Mouse (Mus musculus): ENCODE measurements around the gene Tmed5. TPM values are rescaled to one million over a fixed set of nuclear protein-coding genes. Genes with fewer than 3 reads are reported as not detected.
"Not testable (repeated sequence)": the region's sequence is repeated elsewhere in the genome, so short reads cannot be mapped to it uniquely, and the experiment has no call there.

Gene Tmed5
- polyA plus RNA-seq (2017; shearing (Covaris generic)), result 100 to 1,000 TPM; 104 to 110 TPM

DNA sequence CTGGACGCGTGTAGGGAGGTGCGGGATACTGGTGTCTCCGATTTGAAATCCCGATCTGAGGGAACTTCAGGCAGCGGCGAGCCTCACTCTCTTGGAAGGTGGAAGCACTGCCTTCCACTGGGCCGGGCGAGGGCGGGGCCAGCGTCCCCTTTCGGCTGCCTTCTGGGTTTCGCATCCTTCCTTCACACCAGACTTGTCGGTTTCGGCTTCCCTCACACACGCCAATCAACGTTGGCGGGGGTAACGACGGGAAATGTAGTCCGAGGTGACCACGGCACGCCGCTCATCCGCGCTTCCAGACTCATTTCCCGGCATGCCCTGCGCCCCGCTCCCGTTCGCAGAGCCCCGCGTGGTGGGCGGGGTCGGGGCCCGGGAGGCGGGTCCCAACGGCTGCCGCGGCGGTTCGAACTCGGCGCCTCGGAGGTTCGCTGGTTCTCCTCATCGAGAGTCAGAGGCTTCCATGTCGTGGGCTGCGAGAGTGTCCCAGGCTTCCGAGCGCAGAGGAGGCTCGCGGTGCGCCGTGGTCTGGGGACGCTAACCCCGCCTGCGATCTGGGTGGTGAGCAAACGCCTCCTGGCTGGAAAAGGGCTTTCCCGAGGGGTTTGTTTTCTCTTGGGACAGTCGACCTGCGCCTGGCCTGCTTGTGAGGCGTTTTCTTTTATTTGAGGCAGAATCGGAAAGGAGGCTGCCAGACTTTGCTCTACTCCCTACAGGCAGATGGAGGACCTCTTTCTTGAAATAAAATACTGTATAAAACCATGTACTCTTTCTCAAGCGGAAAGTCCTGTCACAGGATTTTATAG lies at the start of gene Tmed5, which contains the start of gene Ccdc18:
Tmed5 (minus strand) TSS at position 180 of the 803 bp plus-strand sequence.
Ccdc18 (plus strand) TSS at position 435 of the 803 bp plus-strand sequence.
- peak; percentile 99 for ATAC-seq

DNA sequence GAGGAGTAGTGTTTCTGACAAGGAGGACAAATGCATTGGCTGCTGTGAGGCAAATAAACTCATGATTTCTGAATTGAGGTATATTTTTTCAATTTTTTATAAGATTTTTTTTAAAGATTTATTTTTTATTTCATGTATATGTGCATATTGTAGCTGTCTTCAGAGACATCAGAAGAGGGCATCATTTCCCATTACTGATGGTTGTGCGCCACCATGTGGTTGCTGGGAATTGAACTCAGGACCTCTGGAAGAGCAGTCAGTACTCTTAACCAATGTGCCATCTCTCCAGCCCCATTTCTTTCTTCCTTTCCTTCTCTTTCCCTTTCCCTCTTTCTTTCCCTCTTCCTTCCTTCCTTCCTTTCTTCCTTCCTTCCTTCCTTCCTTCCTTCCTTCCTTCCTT lies 31.3 kb upstream of the Tmed5 start:
- no peak for ATAC-seq

DNA sequence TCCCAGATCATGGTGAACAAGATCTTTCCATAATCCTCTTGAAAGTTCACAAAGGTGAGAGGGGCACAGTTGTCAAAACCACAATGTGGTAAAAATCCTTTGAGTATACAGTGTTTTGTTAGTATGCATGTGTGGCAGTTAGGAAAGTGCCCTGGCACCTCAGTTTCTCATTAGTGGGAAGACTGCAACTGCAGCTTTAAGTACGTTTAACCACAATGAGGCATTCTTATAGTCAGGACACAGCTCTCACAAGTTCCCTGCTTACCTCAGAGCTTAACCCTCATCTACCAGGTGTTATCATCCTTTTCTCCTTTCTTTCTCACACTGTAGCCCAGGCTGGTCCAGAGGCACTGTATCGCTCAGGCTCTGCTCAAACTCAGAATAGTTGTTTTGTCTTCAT lies 28.4 kb upstream of the Tmed5 start:
- ATAC-seq, result no peak

DNA sequence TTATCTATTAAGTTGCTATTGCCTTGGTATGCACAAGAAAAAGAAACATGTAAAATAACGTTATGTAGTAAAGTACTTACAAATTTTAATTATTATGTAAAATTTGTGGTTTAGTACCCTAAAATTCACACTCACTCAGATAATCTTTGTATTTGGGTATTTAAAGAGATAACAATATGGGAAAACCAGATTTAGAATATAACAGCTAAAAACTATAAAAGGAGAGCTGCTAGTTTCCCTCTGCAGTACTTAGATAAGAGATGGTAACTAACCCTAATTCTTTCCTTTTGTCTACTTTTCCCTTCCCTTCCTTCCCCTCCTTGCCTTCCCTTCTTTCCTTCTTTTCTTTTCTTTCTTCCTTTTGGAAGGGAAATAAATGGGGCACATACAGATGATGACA lies 20.2 kb upstream of the Tmed5 start:
- ATAC-seq, result no peak

DNA sequence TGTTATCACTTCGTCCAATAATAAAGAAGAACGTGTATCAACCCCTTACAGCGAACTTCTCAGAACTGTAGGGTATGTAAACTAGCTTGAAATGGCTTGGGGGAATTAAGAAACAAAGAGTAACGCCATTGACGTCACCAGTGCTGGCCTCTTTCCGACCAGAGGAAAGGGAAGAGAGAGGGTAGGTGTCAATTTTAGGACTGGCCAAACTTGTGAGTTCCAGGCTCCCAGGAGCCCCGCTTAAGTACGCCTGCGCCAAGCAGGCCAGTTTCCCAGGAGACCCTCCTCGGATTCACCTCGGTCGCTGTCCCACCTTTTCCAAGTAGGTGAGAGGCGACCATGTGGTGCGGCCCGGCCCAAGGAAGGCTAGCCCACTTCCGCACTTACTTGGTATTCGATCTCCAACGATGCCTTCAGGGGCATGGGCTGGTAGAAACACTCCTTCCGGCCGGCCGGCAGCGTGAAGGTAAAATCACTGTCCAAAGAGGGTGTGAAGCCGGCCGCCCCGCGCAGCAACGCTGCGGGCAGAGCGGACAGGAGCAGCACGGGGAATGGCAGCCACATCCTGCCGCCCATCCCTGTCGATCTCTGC lies 475 bp downstream of the Tmed5 start:
- ATAC-seq, result peak; percentile 8

DNA sequence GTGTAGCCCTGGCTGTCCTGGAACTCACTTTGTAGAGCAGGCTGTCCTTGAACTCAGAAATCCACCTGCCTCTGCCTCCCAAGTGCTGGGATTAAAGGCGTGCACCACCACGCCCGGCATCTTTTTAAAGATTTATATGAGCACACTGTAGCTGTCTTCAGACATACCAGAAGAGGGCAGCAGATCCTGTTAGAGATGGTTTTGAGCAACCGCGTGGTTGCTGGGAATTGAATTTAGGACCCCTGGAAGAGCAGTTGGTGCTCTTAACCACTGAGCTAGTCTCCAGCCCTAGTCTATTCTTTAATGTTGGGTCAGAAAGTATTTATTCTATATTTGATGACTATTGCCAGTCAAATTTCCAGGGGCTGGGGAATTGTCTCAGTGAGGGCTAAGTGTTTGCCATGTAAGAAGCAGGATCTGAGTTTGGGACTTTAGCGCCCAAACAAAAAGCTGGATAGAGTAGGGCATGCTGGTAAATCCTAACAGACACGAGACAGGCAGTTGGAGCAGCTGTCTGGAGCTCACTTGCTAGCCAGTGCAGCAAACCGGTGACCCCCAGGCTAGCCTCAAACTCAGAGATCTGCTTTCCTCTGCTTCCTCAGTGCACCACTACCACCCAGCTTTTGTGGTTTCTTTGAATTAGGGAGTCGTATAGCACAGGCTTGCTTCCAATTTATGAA lies 12.1 kb downstream of the Tmed5 start:
- no peak for ATAC-seq

DNA sequence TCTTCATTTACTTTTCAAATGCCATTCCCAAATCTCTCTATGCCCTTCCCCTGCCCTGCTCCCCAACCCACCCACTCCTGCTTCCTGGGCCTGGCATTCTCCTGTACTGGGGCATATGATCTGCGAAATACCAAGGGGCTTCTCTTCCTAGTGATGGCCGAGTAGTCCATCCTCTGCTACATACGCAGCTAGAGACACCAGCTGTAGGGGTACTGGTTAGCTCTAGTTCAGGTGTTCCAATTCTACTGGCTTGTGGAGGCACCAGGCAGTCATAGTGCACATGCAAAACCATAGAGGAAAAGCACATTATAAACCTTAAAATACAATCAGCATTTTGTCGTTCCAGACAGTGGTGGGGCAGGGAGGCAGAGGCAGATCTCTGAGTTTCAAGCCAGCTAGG lies 14.7 kb downstream of the Tmed5 start:
- ATAC-seq, result no peak

DNA sequence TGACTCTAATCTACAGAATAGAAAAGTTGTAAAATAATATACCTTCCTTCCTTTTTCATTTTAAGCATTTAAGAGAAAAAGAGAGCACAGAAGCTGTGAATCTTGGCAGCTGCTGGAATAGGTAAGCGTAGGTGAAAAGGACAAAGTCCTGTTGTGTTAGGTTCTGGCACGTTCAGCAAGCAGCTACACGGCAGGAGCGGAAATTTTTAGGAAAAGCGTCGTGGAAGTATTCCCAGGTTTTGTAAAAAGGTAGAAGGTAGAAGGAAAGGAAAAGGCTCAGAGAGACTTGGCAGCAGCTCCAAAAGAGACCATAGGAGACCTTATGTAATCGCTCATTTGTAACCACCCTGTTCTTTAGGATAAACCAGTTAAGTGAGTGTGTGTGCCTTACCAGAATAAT lies 23.1 kb downstream of the Tmed5 start:
- ATAC-seq, result no peak

DNA sequence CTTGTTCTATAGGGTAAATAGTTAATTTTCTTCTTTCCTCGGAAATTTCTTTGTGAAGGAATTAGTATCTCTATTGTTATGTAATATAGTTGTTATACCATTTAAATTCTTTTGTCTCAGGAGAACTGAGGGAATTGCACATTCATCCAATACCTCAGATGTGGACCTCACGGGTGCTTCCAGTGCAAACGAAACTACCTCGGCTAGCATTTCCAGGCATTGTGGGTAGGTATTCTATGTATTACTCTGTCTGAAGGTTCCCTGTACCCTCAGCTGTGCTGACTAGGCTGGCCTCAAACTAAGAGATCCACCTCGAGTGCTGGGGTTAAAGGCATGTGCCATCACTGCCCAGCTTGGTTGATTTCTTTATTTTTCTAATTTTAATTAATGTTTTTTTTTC lies 28.1 kb downstream of the Tmed5 start:
- no peak for ATAC-seq

DNA sequence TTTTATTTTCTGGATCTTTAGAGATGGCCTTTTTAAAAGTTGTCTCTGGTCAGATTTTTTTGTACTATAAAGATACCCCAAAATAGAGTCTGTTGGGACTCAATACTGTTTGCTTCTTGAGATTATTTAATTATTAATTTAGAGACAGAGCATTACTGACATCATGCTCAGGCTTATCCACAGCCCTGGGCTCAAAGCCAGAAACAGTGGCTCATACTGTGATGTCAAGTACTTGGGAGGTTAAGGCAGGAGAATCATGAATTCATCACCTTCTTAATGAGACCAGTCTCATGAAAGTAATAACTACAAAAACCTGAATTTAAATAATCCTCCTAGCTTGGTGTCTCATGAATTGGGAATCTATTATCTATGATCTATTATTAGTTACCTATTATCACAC lies 32.2 kb downstream of the Tmed5 start:
- ATAC-seq, result no peak

DNA sequence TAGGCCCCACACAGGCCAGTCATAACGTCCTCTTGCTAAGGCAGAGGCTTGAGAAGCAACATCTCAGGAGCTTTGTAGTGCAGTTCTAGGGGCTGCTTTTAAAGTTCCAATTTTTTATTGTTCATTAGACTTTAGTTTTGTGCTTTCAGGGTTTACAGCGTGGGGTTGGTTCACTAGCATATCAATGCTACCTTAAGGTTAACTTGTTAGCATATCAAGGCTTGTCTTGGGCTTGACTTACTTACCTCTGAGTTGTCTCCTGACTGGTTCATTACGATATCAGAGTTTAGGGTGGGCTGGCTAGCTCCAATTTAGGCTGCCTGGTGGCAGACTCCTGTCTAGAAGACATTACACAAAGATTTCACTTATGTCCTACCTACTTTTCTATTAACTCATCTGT lies 34.7 kb downstream of the Tmed5 start:
- ATAC-seq, result no peak

DNA sequence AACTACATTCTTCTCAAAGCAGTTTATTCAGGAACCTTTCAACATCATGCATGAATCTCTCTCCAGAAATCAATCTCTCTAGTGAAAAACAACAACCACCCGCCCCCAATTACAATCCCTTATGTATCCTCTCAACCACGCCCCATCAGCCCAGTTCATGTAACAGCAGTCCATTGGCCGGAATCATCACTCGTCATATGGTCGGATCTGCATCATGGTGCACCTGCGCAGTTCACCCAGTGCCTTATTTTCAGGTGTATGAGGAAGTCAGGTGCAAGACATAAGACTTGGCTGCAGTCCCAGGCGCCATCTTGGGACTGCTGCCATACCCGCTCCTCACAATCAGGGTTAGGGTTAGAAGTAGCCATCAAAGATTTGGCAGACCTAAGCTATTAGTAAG lies 39.7 kb downstream of the Tmed5 start:
- ATAC-seq, result not testable (repeated sequence)

DNA sequence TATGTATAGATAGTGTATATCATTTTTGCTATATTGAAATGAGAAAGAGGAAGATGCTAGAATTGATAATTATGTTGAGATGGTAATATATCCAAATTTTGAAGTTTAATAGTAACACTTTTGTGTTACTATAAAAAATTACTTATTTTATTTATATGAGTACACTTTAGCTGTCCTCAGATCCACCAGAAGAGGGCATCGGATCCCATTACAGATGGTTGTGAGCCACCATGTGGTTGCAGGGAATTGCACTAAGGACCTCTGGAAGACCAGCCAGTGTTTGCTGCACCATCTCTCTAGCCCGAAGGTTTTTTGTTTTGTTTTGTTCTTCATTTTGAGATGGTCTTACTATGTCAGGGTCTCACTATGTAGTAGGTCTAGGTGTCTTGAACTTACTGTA lies 47.0 kb downstream of the Tmed5 start:
- no peak for ATAC-seq

DNA sequence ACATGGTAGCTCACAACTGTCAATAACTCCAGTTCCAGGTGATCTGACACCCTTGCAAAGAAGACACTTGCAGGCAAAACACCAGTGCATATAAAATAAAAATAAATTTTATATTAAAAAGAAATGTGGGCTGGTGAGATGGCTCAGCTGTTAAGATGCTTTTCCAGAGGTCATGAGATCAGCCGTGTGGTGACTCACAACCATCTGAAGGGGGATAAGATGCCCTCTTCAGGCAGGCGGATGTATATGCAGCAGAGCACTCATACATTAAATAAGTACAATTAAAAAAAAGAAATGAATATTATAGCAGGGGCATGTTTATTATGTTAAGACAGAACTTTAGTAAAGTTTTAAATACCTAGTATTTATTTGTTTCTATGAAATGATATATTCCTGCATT lies 50.0 kb downstream of the Tmed5 start:
- peak; percentile 73 for ATAC-seq

DNA sequence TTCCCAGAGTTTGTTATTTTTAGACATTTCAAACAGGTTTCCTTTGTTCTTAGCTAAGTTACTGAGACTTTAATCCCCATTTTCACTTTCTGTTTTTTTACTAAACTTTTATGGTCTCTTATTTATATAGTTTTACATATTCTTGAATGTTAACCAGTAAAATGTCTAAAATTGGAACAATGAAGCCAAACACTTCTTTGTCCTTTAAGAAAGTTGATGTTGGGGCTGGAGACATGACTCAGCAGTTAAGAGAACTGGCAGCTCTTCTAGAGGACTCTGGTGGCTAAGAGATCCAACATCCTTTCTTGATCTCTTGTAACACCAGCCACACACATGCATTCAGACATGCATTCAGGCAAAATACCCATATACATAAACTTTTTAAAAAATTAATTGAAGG lies 52.8 kb downstream of the Tmed5 start:
- no peak for ATAC-seq

DNA sequence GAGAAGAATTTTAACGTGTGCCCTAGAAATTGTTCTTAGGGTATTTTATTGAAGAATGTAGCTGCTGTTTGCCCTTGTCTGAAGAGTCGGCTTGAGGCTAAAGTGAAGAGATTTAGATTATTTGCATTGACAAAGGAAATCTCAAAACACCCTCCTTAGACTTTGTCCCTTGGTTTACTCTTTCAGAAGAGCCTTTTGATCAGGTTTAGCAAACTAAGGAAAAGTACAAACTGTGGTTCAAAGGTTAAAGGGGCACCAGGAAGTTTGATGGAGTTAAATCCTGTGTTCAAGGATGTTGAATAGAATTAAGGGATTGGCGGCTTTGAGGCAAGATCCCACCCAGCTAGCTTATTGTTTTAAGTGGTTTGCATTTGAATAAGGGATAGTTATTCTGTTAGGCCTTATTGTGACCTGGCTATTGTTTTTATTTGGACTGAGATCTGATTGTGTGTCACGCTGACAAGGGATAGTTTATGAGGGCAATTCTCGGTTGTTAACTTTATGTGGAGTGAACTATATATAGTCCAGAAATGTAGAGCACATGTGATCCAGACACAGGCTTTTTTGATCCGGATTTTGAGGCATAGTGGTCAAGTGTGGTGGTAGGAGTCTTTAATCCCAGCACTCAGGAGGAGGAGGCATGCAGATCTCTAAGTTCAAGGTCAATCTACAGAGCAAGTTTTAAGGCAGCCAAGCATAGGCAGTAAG lies 55.4 kb downstream of the Tmed5 start:
- no peak for ATAC-seq

DNA sequence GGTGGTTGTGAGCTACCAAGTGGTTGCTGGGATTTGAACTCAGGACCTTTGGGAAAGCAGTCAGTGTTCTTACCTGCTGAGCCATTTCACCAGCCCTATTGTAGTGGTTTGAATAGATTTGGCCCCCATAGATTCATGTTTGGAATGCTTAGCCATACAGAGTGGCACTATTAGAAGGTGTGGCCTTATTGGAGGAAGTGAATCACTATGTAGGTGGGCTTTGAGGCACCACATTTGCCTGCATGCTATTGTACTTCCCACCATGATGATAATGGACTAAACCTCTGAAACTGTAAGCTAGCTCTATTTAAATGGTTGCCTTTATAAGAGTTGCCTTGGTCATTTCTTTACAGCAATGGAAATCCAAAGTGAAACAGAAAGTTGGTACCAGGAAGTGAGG lies 56.2 kb downstream of the Tmed5 start:
- ATAC-seq, result no peak

DNA sequence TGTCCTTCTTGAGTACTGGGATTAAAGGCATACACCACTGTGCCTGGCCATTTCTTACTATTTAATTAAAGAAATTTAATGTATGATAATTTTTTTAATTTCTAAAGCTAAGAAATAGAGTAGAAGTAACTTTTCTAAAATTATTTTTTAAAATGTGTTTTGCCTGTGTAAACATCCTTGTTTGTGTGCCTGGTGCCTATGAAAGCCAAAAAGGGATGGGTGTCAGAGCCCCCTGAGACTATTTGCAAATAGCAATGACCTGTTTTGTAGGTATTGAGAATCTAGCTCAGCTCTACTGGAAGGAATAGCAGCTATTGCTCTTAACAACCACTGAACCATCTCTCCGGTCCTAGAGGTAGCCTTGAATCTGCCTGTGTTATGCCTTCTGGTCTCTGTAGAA lies 60.1 kb downstream of the Tmed5 start:
- no peak for ATAC-seq

DNA sequence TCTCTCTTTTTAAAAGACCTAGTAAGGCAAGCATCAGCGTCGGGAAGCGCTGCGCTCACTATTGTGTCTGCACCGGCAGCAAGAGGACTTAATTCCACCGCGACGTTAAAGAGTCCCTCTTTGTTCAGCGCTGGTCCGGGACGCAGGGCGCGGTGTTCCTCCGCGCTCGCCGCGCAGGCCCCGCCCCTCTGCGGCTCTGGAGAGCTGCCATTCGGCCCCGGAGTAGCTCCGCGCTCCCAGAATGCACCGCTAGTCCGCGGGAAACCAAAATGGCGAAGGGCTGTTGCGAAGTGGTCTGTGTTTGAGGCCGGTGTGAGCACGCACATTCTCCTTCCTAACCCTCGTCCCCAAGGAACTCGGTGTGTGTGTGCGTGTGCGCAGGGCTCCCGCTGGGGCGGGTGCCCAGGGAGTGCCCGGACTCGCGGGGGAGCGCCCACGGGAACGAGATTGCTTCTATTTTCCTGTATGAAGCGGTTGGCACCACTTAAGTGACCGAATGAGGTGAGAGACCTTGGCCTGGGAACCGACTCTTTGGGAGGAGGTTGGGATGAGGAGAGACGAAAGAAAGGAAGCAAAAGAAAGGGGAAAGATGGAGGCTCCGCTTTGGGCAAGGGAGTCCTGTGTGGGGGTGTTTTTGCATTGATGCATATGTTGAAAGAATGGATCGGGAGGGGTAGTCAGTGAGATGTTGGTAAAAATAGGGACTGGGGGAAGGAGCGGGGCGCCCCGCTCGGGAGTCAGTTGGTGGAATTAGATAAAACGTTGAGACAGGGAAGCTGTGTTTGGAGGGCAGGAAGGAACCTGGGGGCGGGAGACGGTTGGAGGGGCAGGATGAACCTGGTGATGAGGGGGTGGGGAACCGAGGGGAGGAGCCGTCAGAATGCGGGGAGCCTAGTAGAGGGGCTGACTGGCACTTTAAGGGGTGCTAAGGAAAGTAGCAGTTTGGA lies 66.7 kb downstream of the Tmed5 start, which contains the start of gene Mtf2:
Mtf2 (plus strand) TSS at position 210 of the 947 bp plus-strand sequence.
- peak; percentile 92 for ATAC-seq

DNA sequence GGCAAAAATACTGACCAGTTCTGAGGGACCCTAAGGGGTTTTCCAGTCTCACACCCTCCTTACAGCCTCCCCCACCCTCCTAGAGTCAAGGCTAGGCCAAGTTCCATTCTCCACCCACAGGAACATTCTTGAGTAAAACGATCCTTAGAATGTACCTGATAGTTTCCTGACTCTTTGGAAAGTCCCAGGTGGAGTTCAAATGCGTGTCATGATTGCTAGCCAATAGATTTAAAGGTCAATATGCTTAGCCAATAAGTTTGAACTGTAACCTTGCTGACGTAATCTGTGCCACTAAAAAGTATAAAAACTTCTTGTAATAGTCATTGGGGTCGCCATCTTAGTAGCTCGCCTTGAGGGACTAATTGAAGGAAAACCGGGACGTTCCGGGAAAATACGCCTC lies 72.0 kb downstream of the Tmed5 start:
- no peak for ATAC-seq
